Mouse (Mus musculus) intestine, embryonic 16.5 days (tissue): Measurements from ENCODE around the gene Kcna6. TPM values are rescaled to one million over a fixed set of nuclear protein-coding genes. Genes with fewer than 3 reads are reported as not detected.

Experiments
- ATAC-seq: fragments of 200-750 bp; cut with Nextera tagmentation; 2 replicates; pipeline ENCODE4 v1.8.0; 2017; ENCODE audit warnings: moderate TSS enrichment, moderate library complexity
- H3K27ac ChIP-seq: fragments of 300-500 bp; sonication (generic); 2 replicates; pipeline ENCODE4 v1.5.1; 2014; ENCODE audit warnings: mild to moderate bottlenecking, low read length
- H3K27me3 ChIP-seq: fragments of 300-500 bp; sonication (generic); replicated peaks from 2 replicates; pipeline ENCODE4 v1.6.1; 2014; ENCODE audit warnings: low read length, control low read depth, mixed read lengths; ENCODE audit not compliant: control insufficient read depth, insufficient read depth
- H3K36me3 ChIP-seq: fragments of 300-500 bp; sonication (generic); 2 replicates; pipeline ENCODE4 v1.6.1; 2014; ENCODE audit warnings: low read length, control low read depth; ENCODE audit not compliant: control insufficient read depth, insufficient read depth
- H3K4me1 ChIP-seq: fragments of 300-500 bp; sonication (generic); 2 replicates; pipeline ENCODE4 v1.6.1; 2014; ENCODE audit warnings: low read length, control low read depth, mixed read lengths; ENCODE audit not compliant: control insufficient read depth, insufficient read depth
- H3K4me2 ChIP-seq: fragments of 300-500 bp; sonication (generic); 2 replicates; pipeline ENCODE4 v1.6.1; 2014; ENCODE audit warnings: low read depth, low read length, control low read depth
- H3K4me3 ChIP-seq: fragments of 300-500 bp; sonication (generic); 2 replicates; pipeline ENCODE4 v1.5.1; 2014; ENCODE audit warnings: mild to moderate bottlenecking, low read length
- H3K9ac ChIP-seq: fragments of 300-500 bp; sonication (generic); 2 replicates; pipeline ENCODE4 v1.6.1; 2014; ENCODE audit warnings: low read depth, low read length
- H3K9me3 ChIP-seq: fragments of 300-500 bp; sonication (generic); 2 replicates; pipeline ENCODE4 v1.6.1; 2016; ENCODE audit warnings: low read length, control low read depth; ENCODE audit not compliant: control insufficient read depth
- WGBS: fragments of 180-500 bp; shearing (Covaris S2); extraction: QIAGEN DNeasy Blood & Tissue Kit; methylation state at CpG from one replicate; pipeline ENCODE4 v1.1.7; 2014; 5-methylcytosine and 5-hydroxymethylcytosine counted together
- polyA plus RNA-seq: library from polyadenylated mRNA; unstranded; fragments of >200 nt; fragmentation: Nextera tagmentation; extraction: Ambion mirVana; gene quantifications from 2 replicates; pipeline ENCODE4 v1.2.1, GENCODE M21; 2015

Gene Kcna6
- polyA plus RNA-seq, 1 experiment from 2014 or later = 2.2 TPM

DNA sequence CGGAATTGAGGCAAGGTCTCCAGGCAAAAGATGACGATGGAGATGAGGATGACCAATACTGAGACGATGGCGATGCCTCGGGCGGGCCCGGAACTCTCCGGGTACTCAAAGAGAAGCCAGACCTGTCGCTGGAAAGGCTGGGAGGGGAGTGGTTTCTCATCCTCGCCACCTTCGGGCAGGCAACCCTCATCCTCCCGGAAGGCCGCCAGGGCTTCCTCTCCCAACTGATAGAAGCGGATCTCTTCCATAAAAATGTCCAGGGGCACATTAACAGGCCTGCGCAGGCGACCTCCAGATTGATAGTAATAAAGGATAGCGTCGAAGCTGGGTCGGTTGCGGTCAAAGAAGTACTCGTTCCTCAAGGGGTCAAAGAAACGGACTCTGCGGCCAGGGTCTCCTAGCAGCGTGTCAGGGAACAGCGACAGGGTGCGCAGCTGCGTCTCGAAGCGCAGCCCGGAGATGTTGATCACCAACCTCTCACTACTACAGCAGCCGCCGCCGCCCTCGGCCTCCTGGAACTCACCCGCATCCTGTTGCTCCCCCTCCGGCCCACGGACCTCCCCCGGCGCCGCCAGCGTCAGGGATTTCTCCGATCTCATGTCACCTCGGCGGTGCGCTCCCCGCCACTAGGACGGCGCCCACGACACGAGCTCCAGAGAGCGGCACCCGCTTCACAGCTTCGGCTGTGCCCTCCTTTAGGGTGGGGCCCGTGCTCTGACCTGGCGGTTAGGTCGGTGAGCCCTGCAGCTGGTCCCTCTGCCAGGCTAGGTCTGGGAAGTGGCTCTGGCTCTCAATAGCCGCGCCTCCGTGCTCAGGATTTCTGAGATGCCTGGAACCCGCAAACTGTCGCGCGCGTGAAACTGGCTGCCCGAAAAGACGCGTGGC lies 906 bp downstream of the Kcna6 start:
- peak overlapping the region; percentile 64 for H3K9ac ChIP-seq
- peak overlapping the region; percentile 56 for H3K4me3 ChIP-seq
- peaks cover 9% of the 10 kb centered on the region; the same call in 1 of the 2 replicates for H3K4me1 ChIP-seq
- H3K9me3 ChIP-seq = no peaks in the 10 kb centered on the region
- no peak; the same call in 1 of the 2 replicates for ATAC-seq
- peak overlapping the region; percentile 93 for H3K4me2 ChIP-seq
- peaks cover 33% of the 10 kb centered on the region for H3K27me3 ChIP-seq
- no peaks in the 10 kb centered on the region for H3K36me3 ChIP-seq
- WGBS = 1% methylated on average over 67 of the region's 67 CpGs
- H3K27ac ChIP-seq = no peak overlapping the region

DNA sequence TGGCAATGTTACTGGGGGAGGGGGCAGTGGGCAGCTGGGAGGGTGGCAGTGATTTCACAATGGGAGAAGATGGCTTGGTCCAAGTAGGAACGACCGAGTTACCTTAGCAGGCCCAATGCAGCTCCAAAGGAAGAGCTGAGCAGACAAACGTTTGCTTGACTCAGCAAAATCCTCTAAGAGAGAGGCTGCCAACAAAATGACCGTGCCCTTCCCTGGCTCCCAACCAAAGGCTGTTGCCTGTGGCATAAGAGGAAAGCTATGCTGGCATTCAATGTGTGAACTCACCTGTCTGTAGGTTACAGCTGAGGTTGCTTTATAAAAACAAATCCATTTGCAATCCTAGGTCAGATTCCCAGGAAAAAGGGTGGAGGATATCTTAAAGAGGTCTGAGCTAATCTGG lies 3.5 kb downstream of the Kcna6 start:
- Histone ChIP-seq H3K9me3 (no peaks in the 10 kb centered on the region), H3K27me3 (peaks cover 33% of the 10 kb centered on the region), H3K4me2 (no peak overlapping the region), H3K4me3 (no peak overlapping the region), H3K4me1 (peaks cover 9% of the 10 kb centered on the region; the same call in 1 of the 2 replicates), H3K9ac (no peak overlapping the region), H3K27ac (no peak overlapping the region), H3K36me3 (no peaks in the 10 kb centered on the region)
- no peak for ATAC-seq
- WGBS = 68% methylated on average over 4 of the region's 4 CpGs

DNA sequence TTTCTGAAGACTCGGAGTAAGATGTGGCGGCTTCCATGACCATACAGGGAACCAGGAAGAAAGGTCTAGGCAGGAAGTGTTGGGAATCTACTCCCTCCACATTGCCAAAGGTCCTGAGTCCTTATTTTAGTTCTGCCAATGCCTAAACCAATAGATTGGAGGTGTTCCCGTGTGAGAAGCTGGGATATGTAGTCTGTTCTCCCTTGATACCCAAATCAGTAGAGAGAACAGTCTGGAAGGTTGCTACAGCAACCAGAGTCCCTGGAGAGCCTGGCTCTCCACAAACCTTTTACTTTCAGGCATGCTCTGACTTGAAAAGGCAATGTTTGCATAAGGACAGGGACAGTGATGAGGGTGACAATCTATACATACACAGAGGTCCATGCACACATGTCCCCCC lies 4.7 kb downstream of the Kcna6 start:
- Histone ChIP-seq H3K36me3 (no peaks in the 10 kb centered on the region), H3K4me1 (peaks cover 9% of the 10 kb centered on the region; the same call in 1 of the 2 replicates), H3K4me3 (no peak overlapping the region), H3K9me3 (no peaks in the 10 kb centered on the region), H3K4me2 (no peak overlapping the region), H3K9ac (no peak overlapping the region), H3K27me3 (peaks cover 27% of the 10 kb centered on the region), H3K27ac (no peak overlapping the region)
- WGBS = 69% methylated on average over 3 of the region's 3 CpGs
- ATAC-seq = no peak

DNA sequence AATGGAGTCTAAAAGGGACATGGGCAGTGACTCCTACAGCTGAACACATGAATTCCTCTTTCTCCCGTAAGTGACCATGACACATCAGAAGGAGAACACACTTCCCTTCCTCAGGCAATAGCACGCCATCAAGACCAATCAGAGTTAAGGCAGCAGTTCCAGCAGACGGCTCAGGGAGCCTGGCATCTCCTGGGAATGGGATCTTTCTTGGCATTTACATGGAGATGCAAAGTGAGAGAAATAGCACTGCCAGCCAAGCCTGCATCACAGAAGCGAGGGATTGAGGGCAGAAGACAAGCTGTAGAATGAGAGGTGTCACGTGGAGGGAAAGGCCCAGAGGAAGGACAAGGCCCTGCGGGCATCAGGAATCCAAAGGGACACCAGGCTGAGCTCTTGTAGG lies 7.8 kb downstream of the Kcna6 start:
- no peak for ATAC-seq
- no peak overlapping the region for H3K4me2 ChIP-seq
- no peak overlapping the region for H3K4me3 ChIP-seq
- no peaks in the 10 kb centered on the region for H3K27me3 ChIP-seq
- no peaks in the 10 kb centered on the region for H3K36me3 ChIP-seq
- H3K9ac ChIP-seq = no peak overlapping the region
- H3K9me3 ChIP-seq = no peaks in the 10 kb centered on the region
- H3K4me1 ChIP-seq = no peaks in the 10 kb centered on the region
- WGBS = 78% methylated on average over 6 of the region's 6 CpGs
- H3K27ac ChIP-seq = no peak overlapping the region

DNA sequence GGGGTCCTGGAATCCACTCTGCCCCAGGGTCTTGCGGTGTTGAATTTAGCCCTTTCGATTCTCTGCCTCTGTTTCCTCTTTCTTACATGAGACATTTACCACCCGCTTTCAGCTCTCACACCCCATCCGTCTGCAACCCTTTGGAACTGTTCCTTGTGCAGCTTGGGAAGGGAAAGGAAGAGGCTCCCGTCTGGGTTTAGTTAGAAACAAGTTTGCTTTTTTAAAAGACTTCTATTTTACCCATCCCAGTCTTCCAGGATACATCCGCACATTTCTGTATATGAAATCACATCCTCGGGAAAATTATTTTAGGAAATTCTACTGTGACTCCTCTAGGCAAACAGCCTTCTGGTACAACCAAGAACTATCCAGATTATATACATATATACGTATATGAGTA lies 11.7 kb downstream of the Kcna6 start:
- no peaks in the 10 kb centered on the region for H3K36me3 ChIP-seq
- 86% methylated on average over 8 of the region's 8 CpGs for WGBS

GRCm38 (mm10) chr6:126718423-126719087 lies 21.9 kb downstream of the Kcna6 start:
- Histone ChIP-seq H3K27ac (no peak overlapping the region), H3K4me1 (no peaks in the 10 kb centered on the region), H3K4me3 (no peak overlapping the region), H3K4me2 (no peak overlapping the region), H3K9me3 (no peaks in the 10 kb centered on the region), H3K9ac (no peak overlapping the region), H3K27me3 (no peaks in the 10 kb centered on the region), H3K36me3 (no peaks in the 10 kb centered on the region)
- 64% methylated on average over 12 of the region's 12 CpGs for WGBS
- ATAC-seq = no peak

More for the DNA sequence above, 11.7 kb downstream of the Kcna6 start:
- no peak for ATAC-seq
- Histone ChIP-seq H3K4me1 (no peaks in the 10 kb centered on the region), H3K4me3 (no peak overlapping the region), H3K9ac (no peak overlapping the region), H3K27me3 (no peaks in the 10 kb centered on the region), H3K9me3 (no peaks in the 10 kb centered on the region), H3K4me2 (no peak overlapping the region), H3K27ac (no peak overlapping the region)

DNA sequence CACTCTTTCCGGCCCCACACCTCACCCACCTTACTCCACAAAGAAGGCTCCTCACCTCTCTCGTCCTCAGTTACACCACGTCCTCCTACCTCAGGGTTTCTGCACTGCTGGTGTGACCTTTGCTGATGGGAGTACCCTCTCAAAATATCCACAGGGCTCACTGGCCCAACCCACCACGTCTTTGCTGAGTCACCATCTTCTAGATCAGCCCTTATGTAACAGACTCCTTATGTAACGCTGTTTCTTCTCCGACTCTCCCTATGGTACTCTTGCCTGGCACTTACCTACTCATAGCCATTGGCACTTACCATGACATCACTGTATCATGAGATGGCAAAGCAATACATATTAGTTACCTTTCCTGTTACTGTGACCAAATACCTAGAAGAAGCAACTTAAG lies 27.9 kb downstream of the Kcna6 start:
- 81% methylated on average over 6 of the region's 6 CpGs for WGBS
- no peak for ATAC-seq

DNA sequence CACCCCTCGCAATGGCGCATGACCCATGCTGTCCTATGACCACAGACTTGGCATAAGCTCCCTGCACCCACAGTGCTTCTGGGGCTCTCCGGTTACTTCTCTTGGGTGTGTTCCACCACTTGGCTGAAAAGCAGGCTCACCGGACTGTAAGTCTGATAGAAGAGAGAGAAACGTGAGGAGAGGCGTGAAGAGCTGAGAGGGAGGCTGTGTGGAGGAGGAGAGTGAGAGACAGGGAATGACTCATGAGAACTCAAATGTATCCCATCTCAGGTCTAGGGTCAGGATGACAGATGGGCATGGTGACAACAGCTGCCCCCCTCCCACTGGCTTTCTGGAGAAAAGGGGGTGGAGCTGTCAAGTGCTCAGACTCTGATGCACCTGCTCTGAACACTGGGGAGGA lies 34.5 kb downstream of the Kcna6 start:
- Histone ChIP-seq H3K36me3 (no peaks in the 10 kb centered on the region), H3K27me3 (no peaks in the 10 kb centered on the region), H3K9ac (no peak overlapping the region), H3K4me1 (no peaks in the 10 kb centered on the region), H3K27ac (no peak overlapping the region), H3K9me3 (no peaks in the 10 kb centered on the region), H3K4me2 (no peak overlapping the region), H3K4me3 (no peak overlapping the region)
- ATAC-seq = no peak
- WGBS = 63% methylated on average over 6 of the region's 6 CpGs

More for the DNA sequence above, 27.9 kb downstream of the Kcna6 start:
- H3K4me2 ChIP-seq = no peak overlapping the region
- no peaks in the 10 kb centered on the region for H3K27me3 ChIP-seq
- H3K36me3 ChIP-seq = no peaks in the 10 kb centered on the region
- no peak overlapping the region for H3K9ac ChIP-seq
- no peak overlapping the region for H3K27ac ChIP-seq
- H3K9me3 ChIP-seq = no peaks in the 10 kb centered on the region
- no peak overlapping the region for H3K4me3 ChIP-seq
- no peaks in the 10 kb centered on the region for H3K4me1 ChIP-seq

DNA sequence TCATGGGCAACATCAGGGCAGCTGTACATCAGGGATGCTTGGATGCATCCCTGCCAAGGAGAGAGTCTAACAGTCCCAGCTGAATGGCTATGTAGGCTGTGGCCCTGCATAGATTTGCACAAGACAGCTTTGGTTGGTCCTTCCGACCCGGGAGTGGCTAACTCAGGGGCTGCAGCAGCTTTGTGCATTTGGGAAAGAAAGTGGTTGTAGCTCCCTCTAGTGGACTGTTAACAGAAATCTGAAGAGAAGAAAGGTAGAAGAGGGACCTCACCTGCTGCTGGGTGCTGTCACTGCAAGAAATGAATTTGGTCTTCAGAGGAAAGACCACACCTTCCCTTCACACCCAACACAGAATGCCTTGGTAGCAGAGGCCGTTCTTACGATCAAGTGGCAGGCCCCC lies 36.0 kb downstream of the Kcna6 start:
- H3K4me1 ChIP-seq = no peaks in the 10 kb centered on the region
- no peaks in the 10 kb centered on the region for H3K9me3 ChIP-seq
- H3K4me2 ChIP-seq = no peak overlapping the region
- no peaks in the 10 kb centered on the region for H3K36me3 ChIP-seq
- ATAC-seq = no peak
- no peaks in the 10 kb centered on the region for H3K27me3 ChIP-seq
- no peak overlapping the region for H3K27ac ChIP-seq
- no peak overlapping the region for H3K4me3 ChIP-seq
- WGBS = 20% methylated on average over 4 of the region's 4 CpGs
- no peak overlapping the region for H3K9ac ChIP-seq
